Mouse (Mus musculus) adrenal gland, adult 18-20 months (tissue): ENCODE results near the gene Cnst. TPM values are rescaled to one million over a fixed set of nuclear protein-coding genes. Genes with fewer than 3 reads are reported as not detected.
A peak's percentile ranks its signal among the peaks of the same experiment; 100 is the strongest.

Experiments
- DNase-seq, 2 experiments: peaks; one replicate each; pipeline ENCODE4 v3.0.0; 2021 to 2022; ENCODE audit warnings: low spot score in 2 of 2
- long read RNA-seq, 2 experiments: library from polyadenylated mRNA; stranded (forward); transcript quantifications; one replicate each; pipeline ENCODE4 v2.0.0; 2021
- total RNA-seq, 2 experiments: library from RNA; stranded (reverse); gene quantifications; 1 replicate in 1 of 2; 2 replicates in 1 of 2; pipeline ENCODE4 v1.2.3; 2021

Cnst gene
- total RNA-seq = 10 to 100 TPM; 26.0 to 30.7 TPM
- long read RNA-seq, experiment 1, full-length matches to known transcripts = 9 of 11 reads
- long read RNA-seq, experiment 1, partial matches to known transcripts = 1 of 11 reads
- long read RNA-seq, experiment 1, other reads (novel, unspliced or antisense) = 1 of 11 reads
- long read RNA-seq, experiment 2, full-length matches to known transcripts = 30 of 38 reads
- long read RNA-seq, experiment 2, partial matches to known transcripts = 6 of 38 reads
- long read RNA-seq, experiment 2, other reads (novel, unspliced or antisense) = 2 of 38 reads

- DNase-seq = peak; percentile 96 to 97
These were observed at the start of gene Cnst, which contains the start of gene Tfb2m for GRCm38 (mm10) chr1:179545768-179546550. TSS of gene Cnst (plus strand) at chr1:179546370. TSS of gene Tfb2m (minus strand) at chr1:179546267.

GRCm38 (mm10) chr1:179499257-179499656 is 46.9 kb upstream of the Cnst start:
- no peak for DNase-seq

- DNase-seq = no peak
These were observed 43.6 kb upstream of the Cnst start for GRCm38 (mm10) chr1:179502565-179502964.

GRCm38 (mm10) chr1:179506530-179507315 is 39.4 kb upstream of the Cnst start:
- DNase-seq = peak in 1 of 2 experiments; percentile 26

GRCm38 (mm10) chr1:179510546-179511340 is 35.4 kb upstream of the Cnst start:
- no peak for DNase-seq

GRCm38 (mm10) chr1:179511895-179512294 is 34.3 kb upstream of the Cnst start:
- DNase-seq = no peak

GRCm38 (mm10) chr1:179516941-179517712 is 29.0 kb upstream of the Cnst start:
- DNase-seq = no peak

- peak; percentile 81 for DNase-seq
These were observed 28.3 kb upstream of the Cnst start, which contains the start of gene Smyd3 for GRCm38 (mm10) chr1:179517713-179518465. TSS of gene Smyd3 (minus strand) at chr1:179518041.

- DNase-seq = no peak
These were observed 26.3 kb upstream of the Cnst start for GRCm38 (mm10) chr1:179519901-179520300.

- DNase-seq = no peak
These were observed 7.1 kb upstream of the Cnst start for GRCm38 (mm10) chr1:179539054-179539453.

GRCm38 (mm10) chr1:179539887-179540286 is 6.3 kb upstream of the Cnst start:
- no peak for DNase-seq

- no peak for DNase-seq
These were observed 4.7 kb upstream of the Cnst start for GRCm38 (mm10) chr1:179541502-179541901.

GRCm38 (mm10) chr1:179546551-179546917 is 364 bp downstream of the Cnst start:
- DNase-seq = no peak

- no peak for DNase-seq
These were observed 1.0 kb downstream of the Cnst start for GRCm38 (mm10) chr1:179547176-179547575.

- DNase-seq = no peak
These were observed 2.0 kb downstream of the Cnst start for GRCm38 (mm10) chr1:179548220-179548619.

- no peak for DNase-seq
These were observed 3.0 kb downstream of the Cnst start for GRCm38 (mm10) chr1:179548996-179549752.

- DNase-seq = no peak
These were observed 5.2 kb downstream of the Cnst start for GRCm38 (mm10) chr1:179551336-179551735.

- DNase-seq = no peak
These were observed 5.8 kb downstream of the Cnst start for GRCm38 (mm10) chr1:179551921-179552320.
